ENCODE assay signal across 24 mouse cellular contexts in the genomic region with DNA sequence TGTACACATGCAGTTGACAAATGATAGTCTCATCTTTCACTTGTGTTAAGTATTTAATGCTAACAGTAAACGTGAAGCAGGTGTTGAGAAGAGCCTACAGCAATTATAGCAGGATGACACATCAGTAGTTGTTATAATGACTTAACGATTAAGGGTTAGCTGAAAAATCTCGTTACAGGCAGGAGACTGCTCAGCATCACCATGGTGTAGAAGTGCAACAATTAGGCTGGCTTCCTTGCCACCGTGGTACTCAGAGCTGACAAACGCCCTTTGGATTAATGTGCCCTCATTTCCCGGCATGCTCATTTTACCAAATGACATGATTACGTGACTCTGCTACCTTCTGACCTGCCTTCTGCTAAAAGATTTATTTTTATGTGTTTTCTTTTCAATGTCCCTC. TPM values are rescaled to one million over a fixed set of nuclear protein-coding genes. Genes with fewer than 3 reads are reported as not detected.
DNase-seq lines count a peak whose midpoint lies in the region; ATAC-seq and TF ChIP-seq lines count a peak whose summit lies in the region.
"Had no signal": no experiment of that assay in that cellular context is flagged by ENCODE, and none has a peak within 500 bp of the region (broad histone marks: within the 10 kb centered on the region; RNA-seq: fewer than 3 reads in every experiment).

No protein-coding gene starts in this region.

- H3K4me1 ChIP-seq in forebrain, embryonic 14.5 days (ENCODE audit: control insufficient read depth, insufficient read depth, low read length): no peaks in the 10 kb centered on the region
- H3K4me1 ChIP-seq in forebrain, embryonic 10.5 days: peaks cover 22% of the 10 kb centered on the region
- H3K4me1 ChIP-seq in midbrain, embryonic 15.5 days: peaks cover 6% of the 10 kb centered on the region; the same call in 1 of the 2 replicates
- peaks cover 3% of the 10 kb centered on the region; the same call in 1 of the 2 replicates for H3K4me1 ChIP-seq in midbrain, postnatal 0 days (ENCODE audit: insufficient read depth, low read length)
- no peaks in the 10 kb centered on the region for H3K4me1 ChIP-seq in forebrain, embryonic 15.5 days
- H3K4me1 ChIP-seq: heart, embryonic 13.5 days; limb, embryonic 12.5 days; liver, embryonic 15.5 days had no signal

- H3K27ac ChIP-seq in forebrain, embryonic 14.5 days (ENCODE audit: low read depth, low read length): no peak overlapping the region
- no peak overlapping the region for H3K27ac ChIP-seq in forebrain, embryonic 10.5 days
- H3K27ac ChIP-seq in midbrain, embryonic 15.5 days: no peak overlapping the region
- H3K27ac ChIP-seq in midbrain, postnatal 0 days (ENCODE audit: low read depth, low read length): no peak overlapping the region
- H3K27ac ChIP-seq in forebrain, embryonic 15.5 days (replicated peaks): no peak overlapping the region
- H3K27ac ChIP-seq: heart, embryonic 13.5 days; limb, embryonic 12.5 days; liver, embryonic 15.5 days had no signal

- H3K36me3 ChIP-seq in forebrain, embryonic 14.5 days (ENCODE audit: control insufficient read depth, insufficient read depth, low read length): no peaks in the 10 kb centered on the region
- no peaks in the 10 kb centered on the region for H3K36me3 ChIP-seq in forebrain, embryonic 10.5 days (replicated peaks)
- no peaks in the 10 kb centered on the region for H3K36me3 ChIP-seq in midbrain, embryonic 15.5 days (replicated peaks)
- no peaks in the 10 kb centered on the region for H3K36me3 ChIP-seq in midbrain, postnatal 0 days (ENCODE audit: insufficient read depth, low read length)
- H3K36me3 ChIP-seq in forebrain, embryonic 15.5 days: no peaks in the 10 kb centered on the region
- H3K36me3 ChIP-seq: heart, embryonic 13.5 days; limb, embryonic 12.5 days; liver, embryonic 15.5 days had no signal

- peak; percentile 28 for DNase-seq in forebrain, embryonic 14.5 days (ENCODE audit: low spot score)
- no peak for DNase-seq in forebrain, embryonic 10.5 days (ENCODE audit: extremely low spot score, low spot score)
- no peak for DNase-seq in midbrain, postnatal 0 days (ENCODE audit: low spot score)
- DNase-seq in retina, postnatal 1 day: peak; percentile 43
- no peak for DNase-seq in MN1 (ENCODE audit: low spot score)
- DNase-seq: adrenal gland, postnatal 25 days; cerebellum, adult 8-10 months; cerebellum, postnatal 25 days; heart, postnatal 10 days; kidney, adult 9 months; kidney, postnatal 14 days; lung, postnatal 14 days; right cerebral cortex, postnatal 25 days; spleen, adult 18-20 months; thymus, postnatal 14 days had no signal

- H3K27me3 ChIP-seq in forebrain, embryonic 14.5 days (replicated peaks; ENCODE audit: control insufficient read depth, insufficient read depth, low read length): no peaks in the 10 kb centered on the region
- H3K27me3 ChIP-seq in forebrain, embryonic 10.5 days (ENCODE audit: poor library complexity, severe bottlenecking): no peaks in the 10 kb centered on the region
- H3K27me3 ChIP-seq in midbrain, embryonic 15.5 days (replicated peaks): no peaks in the 10 kb centered on the region
- no peaks in the 10 kb centered on the region for H3K27me3 ChIP-seq in midbrain, postnatal 0 days (ENCODE audit: insufficient read depth, low read length)
- no peaks in the 10 kb centered on the region for H3K27me3 ChIP-seq in forebrain, embryonic 15.5 days
- H3K27me3 ChIP-seq: heart, embryonic 13.5 days; limb, embryonic 12.5 days; liver, embryonic 15.5 days had no signal

- no peak overlapping the region for H3K9ac ChIP-seq in forebrain, embryonic 14.5 days (ENCODE audit: low read length)
- no peak overlapping the region for H3K9ac ChIP-seq in midbrain, embryonic 15.5 days
- H3K9ac ChIP-seq in midbrain, postnatal 0 days (replicated peaks; ENCODE audit: low read length, poor library complexity, severe bottlenecking): no peak overlapping the region
- H3K9ac ChIP-seq in forebrain, embryonic 15.5 days (replicated peaks): no peak overlapping the region
- H3K9ac ChIP-seq: heart, embryonic 13.5 days; limb, embryonic 12.5 days; liver, embryonic 15.5 days; lung, embryonic 14.5 days had no signal

- no peak overlapping the region for H3K4me3 ChIP-seq in forebrain, embryonic 14.5 days (ENCODE audit: low read depth, low read length)
- H3K4me3 ChIP-seq in forebrain, embryonic 10.5 days: no peak overlapping the region
- no peak overlapping the region for H3K4me3 ChIP-seq in midbrain, embryonic 15.5 days
- H3K4me3 ChIP-seq in midbrain, postnatal 0 days (ENCODE audit: low read depth, low read length): no peak overlapping the region
- H3K4me3 ChIP-seq in forebrain, embryonic 15.5 days: no peak overlapping the region
- H3K4me3 ChIP-seq: heart, embryonic 13.5 days; limb, embryonic 12.5 days; liver, embryonic 15.5 days; myocyte had no signal

- no peaks in the 10 kb centered on the region for H3K9me3 ChIP-seq in forebrain, embryonic 14.5 days (replicated peaks; ENCODE audit: control insufficient read depth, low read length)
- no peaks in the 10 kb centered on the region for H3K9me3 ChIP-seq in forebrain, embryonic 10.5 days
- H3K9me3 ChIP-seq in midbrain, embryonic 15.5 days: no peaks in the 10 kb centered on the region
- no peaks in the 10 kb centered on the region for H3K9me3 ChIP-seq in midbrain, postnatal 0 days (ENCODE audit: low read length)
- H3K9me3 ChIP-seq in forebrain, embryonic 15.5 days: no peaks in the 10 kb centered on the region
- H3K9me3 ChIP-seq: heart, embryonic 13.5 days; limb, embryonic 12.5 days; liver, embryonic 15.5 days had no signal

- WGBS in forebrain, embryonic 14.5 days: 18% methylated on average over 7 of the region's 7 CpGs
- WGBS in forebrain, embryonic 10.5 days: 42% methylated on average over 7 of the region's 7 CpGs
- WGBS in midbrain, embryonic 15.5 days: 37% methylated on average over 7 of the region's 7 CpGs
- WGBS in midbrain, postnatal 0 days: 43% methylated on average over 7 of the region's 7 CpGs
- 21% methylated on average over 7 of the region's 7 CpGs for WGBS in forebrain, embryonic 15.5 days

- ATAC-seq in forebrain, embryonic 14.5 days: no peak
- ATAC-seq in midbrain, embryonic 15.5 days (replicated peaks): peak; percentile 45; the same call in 1 of the 2 replicates
- no peak for ATAC-seq in midbrain, postnatal 0 days (ENCODE audit: low FRiP score)
- peak; percentile 35; the same call in 1 of the 2 replicates for ATAC-seq in forebrain, embryonic 15.5 days (replicated peaks)
- ATAC-seq: CD4-positive, CD25-positive, alpha-beta regulatory T cell, adult 4 months; intestine, postnatal 0 days had no signal

- no peak overlapping the region for H3K4me2 ChIP-seq in forebrain, embryonic 14.5 days (ENCODE audit: low read length)
- no peak overlapping the region for H3K4me2 ChIP-seq in midbrain, embryonic 15.5 days
- no peak overlapping the region for H3K4me2 ChIP-seq in midbrain, postnatal 0 days (ENCODE audit: low read depth, low read length, poor library complexity, severe bottlenecking)
- H3K4me2 ChIP-seq in forebrain, embryonic 15.5 days (replicated peaks): no peak overlapping the region
- H3K4me2 ChIP-seq: heart, embryonic 13.5 days; limb, embryonic 12.5 days; liver, embryonic 15.5 days; lung, embryonic 14.5 days had no signal

- TF ChIP-seq CTCF in midbrain, postnatal 0 days (IDR thresholded peaks at IDR 0.05): no peak

RNA-seq across cellular contexts. Expression of a gene that starts 35.8 kb away (rescaled TPM):
- polyA plus RNA-seq in forebrain, embryonic 14.5 days (2014; fragmentation: Nextera tagmentation; extraction: Ambion mirVana): 9.1 and 10.3 TPM in 2 replicates
- 24.2 and 25.9 TPM in 2 replicates for polyA plus RNA-seq in forebrain, embryonic 10.5 days (2016; fragmentation: Nextera tagmentation; extraction: Ambion mirVana)
- polyA plus RNA-seq in midbrain, embryonic 15.5 days (2015; fragmentation: Nextera tagmentation; extraction: Ambion mirVana): 8.9 and 9.7 TPM in 2 replicates
- 6.2 and 8.0 TPM in 2 replicates for total RNA-seq in midbrain, postnatal 0 days (2014; rRNA removed)
- 4.7 and 5.2 TPM in 2 replicates for polyA plus RNA-seq in midbrain, postnatal 0 days (2015; fragmentation: Nextera tagmentation; extraction: Ambion mirVana)
- 9.5 and 10.1 TPM in 2 replicates for polyA plus RNA-seq in forebrain, embryonic 15.5 days (2015; fragmentation: Nextera tagmentation; extraction: Ambion mirVana)

Comparison
In these comparisons a context has a peak if more than half of its experiments do, and no peak if none do; other contexts are left out.
1. ATAC-seq: peak in midbrain, embryonic 15.5 days (single experiment) and forebrain, embryonic 15.5 days (single experiment); none in forebrain, embryonic 14.5 days (single experiment) and midbrain, postnatal 0 days (single experiment).
2. DNase-seq: peak in forebrain, embryonic 14.5 days (single experiment) and retina, postnatal 1 day (single experiment); none in forebrain, embryonic 10.5 days (single experiment), midbrain, postnatal 0 days (single experiment) and MN1 (single experiment).